Mouse (Mus musculus): ENCODE measurements around the gene Intu. TPM values are rescaled to one million over a fixed set of nuclear protein-coding genes. Genes with fewer than 3 reads are reported as not detected.

The Intu gene
- total and polyA plus RNA-seq, 3 experiments: 9.7 to 12.3 TPM; not detected in 1

- peaks cover 1 to 16% of the 10 kb centered on the region in 2 experiments; a peak in 3 of 4 replicates for H3K36me3 ChIP-seq (ENCODE audit: control insufficient read depth in 1 of 2, insufficient read depth in 2 of 2, low read length in 2 of 2)
- H3K4me1 ChIP-seq (ENCODE audit: control insufficient read depth in 1 of 2, insufficient read depth in 2 of 2, low read length in 2 of 2): peaks cover 6 to 18% of the 10 kb centered on the region in 2 experiments; a peak in 3 of 4 replicates
- no peak overlapping the region for H3K9ac ChIP-seq (ENCODE audit: control insufficient read depth, low read depth, low read length, poor library complexity, severe bottlenecking)
- no peak overlapping the region for H3K27ac ChIP-seq (ENCODE audit: control insufficient read depth, low read depth, low read length)
- H3K9me3 ChIP-seq (replicated peaks; ENCODE audit: insufficient read depth, low read length): no peaks in the 10 kb centered on the region
- DNase-seq (ENCODE audit: low read depth, low spot score): no peak
- H3K79me2 ChIP-seq (ENCODE audit: control insufficient read depth, insufficient read depth, low read length, poor library complexity): no peaks in the 10 kb centered on the region
- no peaks in the 10 kb centered on the region for H3K27me3 ChIP-seq (ENCODE audit: control insufficient read depth in 1 of 2, insufficient read depth in 2 of 2, low read length in 2 of 2)
- H3K4me3 ChIP-seq (ENCODE audit: control insufficient read depth in 1 of 2, insufficient read depth in 1 of 2, low read depth in 2 of 2, low read length in 2 of 2): no peak overlapping the region
- TF ChIP-seq RAD21 (IDR thresholded peaks at IDR 0.05; ENCODE audit: low read depth, low read length): no peak
- no peak for TF ChIP-seq ETS1 (IDR thresholded peaks at IDR 0.05; ENCODE audit: low read depth, low read length)
- no peak for TF ChIP-seq POLR2AphosphoS5 (IDR thresholded peaks at IDR 0.05; ENCODE audit: borderline replicate concordance, low read depth, low read length)
- TF ChIP-seq NRF1 (IDR thresholded peaks at IDR 0.05; ENCODE audit: insufficient read depth, low read depth, low read length, poor library complexity, severe bottlenecking): no peak
- no peak for TF ChIP-seq ZNF384 (IDR thresholded peaks at IDR 0.05; ENCODE audit: low read depth, low read length)
- no peak for TF ChIP-seq MYB (IDR thresholded peaks at IDR 0.05; ENCODE audit: low read depth, low read length)
- no peak for TF ChIP-seq E2F4 (IDR thresholded peaks at IDR 0.05; ENCODE audit: borderline replicate concordance, low read depth, low read length)
- no peak for TF ChIP-seq SMC3 (IDR thresholded peaks at IDR 0.05; ENCODE audit: low read depth, low read length)
- TF ChIP-seq EP300 (IDR thresholded peaks at IDR 0.05; ENCODE audit: low read depth in 1 of 2, low read length in 2 of 2): no peak
- no peak for TF ChIP-seq JUND (IDR thresholded peaks at IDR 0.05; ENCODE audit: low read depth, low read length)
- no peak for TF ChIP-seq CTCF (IDR thresholded peaks at IDR 0.05 in 2 of 3, conservative IDR thresholded peaks at IDR 0.05 in 1 of 3; ENCODE audit: control insufficient read depth in 1 of 3, insufficient read depth in 1 of 3, low read depth in 2 of 3, low read length in 3 of 3, poor library complexity in 1 of 3, severe bottlenecking in 1 of 3)
- TF ChIP-seq POLR2AphosphoS2 (IDR thresholded peaks at IDR 0.05; ENCODE audit: low read length): no peak
- no peak for TF ChIP-seq BHLHE40 (IDR thresholded peaks at IDR 0.05; ENCODE audit: borderline replicate concordance, low read depth, low read length)
- no peak for TF ChIP-seq MYC (IDR thresholded peaks at IDR 0.05; ENCODE audit: low read depth, low read length)
- TF ChIP-seq MXI1 (IDR thresholded peaks at IDR 0.05; ENCODE audit: low read depth, low read length): no peak
- no peak for TF ChIP-seq TCF12 (IDR thresholded peaks at IDR 0.05; ENCODE audit: low read depth, low read length)
- no peak for TF ChIP-seq ZKSCAN1 (IDR thresholded peaks at IDR 0.05; ENCODE audit: low read depth, low read length)
- TF ChIP-seq GABPA (IDR thresholded peaks at IDR 0.05; ENCODE audit: low read depth, low read length): no peak
Measured at GRCm38 (mm10) chr3:40666109-40666508, 135.0 kb downstream of the Intu start.

GRCm38 (mm10) chr3:40666861-40667719 lies 136.0 kb downstream of the Intu start:
- Histone ChIP-seq H3K27me3 (ENCODE audit: control insufficient read depth in 1 of 2, insufficient read depth in 2 of 2, low read length in 2 of 2) (no peaks in the 10 kb centered on the region), H3K4me3 (ENCODE audit: control insufficient read depth in 1 of 2, insufficient read depth in 1 of 2, low read depth in 2 of 2, low read length in 2 of 2) (no peak overlapping the region), H3K4me1 (ENCODE audit: control insufficient read depth in 1 of 2, insufficient read depth in 2 of 2, low read length in 2 of 2) (peaks cover 6 to 18% of the 10 kb centered on the region in 2 experiments; a peak in 3 of 4 replicates), H3K27ac (ENCODE audit: control insufficient read depth, low read depth, low read length) (no peak overlapping the region), H3K36me3 (ENCODE audit: control insufficient read depth in 1 of 2, insufficient read depth in 2 of 2, low read length in 2 of 2) (peaks cover 1 to 16% of the 10 kb centered on the region in 2 experiments; a peak in 3 of 4 replicates), H3K9me3 (replicated peaks; ENCODE audit: insufficient read depth, low read length) (no peaks in the 10 kb centered on the region), H3K79me2 (ENCODE audit: control insufficient read depth, insufficient read depth, low read length, poor library complexity) (no peaks in the 10 kb centered on the region), H3K9ac (ENCODE audit: control insufficient read depth, low read depth, low read length, poor library complexity, severe bottlenecking) (no peak overlapping the region)
- TF ChIP-seq SIN3A (IDR thresholded peaks at IDR 0.05; ENCODE audit: low read length) (no peak), MAZ (IDR thresholded peaks at IDR 0.05; ENCODE audit: low read depth, low read length) (no peak), MYC (IDR thresholded peaks at IDR 0.05; ENCODE audit: low read depth, low read length) (no peak), HCFC1 (IDR thresholded peaks at IDR 0.05; ENCODE audit: low read depth, low read length) (no peak), UBTF (IDR thresholded peaks at IDR 0.05; ENCODE audit: borderline replicate concordance, insufficient read depth, low read depth, low read length) (no peak), TAL1 (IDR thresholded peaks at IDR 0.05; ENCODE audit: low read length) (no peak)
- no peak for DNase-seq (ENCODE audit: low read depth, low spot score)

Measured in MEL (cell line).